Mouse (Mus musculus) liver, embryonic 14.5 days (tissue): ENCODE data around the gene Zgpat. TPM values are rescaled to one million over a fixed set of nuclear protein-coding genes. Genes with fewer than 3 reads are reported as not detected.

ENCODE experiments used
- ATAC-seq: fragments of 200-750 bp; cut with Nextera tagmentation; 2 replicates; pipeline ENCODE4 v1.8.0; 2017; ENCODE audit warnings: moderate number of reproducible peaks, mild to moderate bottlenecking, moderate library complexity; ENCODE audit not compliant: insufficient read depth
- DNase-seq, 3 experiments: peaks; one replicate each; pipeline ENCODE4 v3.0.0-alpha.2; 2012 to 2013; ENCODE audit warnings: low read depth in 3 of 3, low spot score in 3 of 3
- H3K27ac ChIP-seq: fragments of 300-500 bp; sonication (generic); 2 replicates; pipeline ENCODE4 v1.5.1; 2014; ENCODE audit warnings: moderate library complexity, mild to moderate bottlenecking, control low read depth, inconsistent platforms
- H3K27me3 ChIP-seq: fragments of 300-500 bp; sonication (generic); 2 replicates; pipeline ENCODE4 v1.6.1; 2014; ENCODE audit warnings: mild to moderate bottlenecking, low read length, moderate library complexity; ENCODE audit not compliant: control insufficient read depth, insufficient read depth
- H3K36me3 ChIP-seq: fragments of 300-500 bp; sonication (generic); replicated peaks from 2 replicates; pipeline ENCODE4 v1.6.1; 2014; ENCODE audit warnings: low read depth; ENCODE audit not compliant: control insufficient read depth, insufficient read depth
- H3K4me1 ChIP-seq, 2 experiments: fragments of 200-500 bp in 1 of 2; fragments of 300-500 bp in 1 of 2; sonication (generic) in 1 of 2; replicated peaks; 2 replicates each; pipeline ENCODE4 v1.6.1; 2012 to 2014; ENCODE audit warnings: antibody characterized with exemption in 1 of 2, inconsistent platforms in 1 of 2, low read length in 1 of 2; ENCODE audit not compliant: control insufficient read depth in 2 of 2, insufficient read depth in 2 of 2
- H3K4me2 ChIP-seq: fragments of 300-500 bp; sonication (generic); 2 replicates; pipeline ENCODE4 v1.6.1; 2014; ENCODE audit warnings: low read depth, mild to moderate bottlenecking, control low read depth, moderate library complexity
- H3K4me3 ChIP-seq, 2 experiments: fragments of 200-500 bp in 1 of 2; fragments of 300-500 bp in 1 of 2; sonication (generic) in 1 of 2; 2 replicates each; pipeline ENCODE4 v1.5.1; 2012 to 2014; ENCODE audit warnings: low read depth in 2 of 2, low read length in 2 of 2, mild to moderate bottlenecking in 2 of 2, control low read depth in 1 of 2, inconsistent platforms in 1 of 2, moderate library complexity in 1 of 2; ENCODE audit not compliant: insufficient read depth in 1 of 2
- H3K9ac ChIP-seq: fragments of 300-500 bp; sonication (generic); replicated peaks from 2 replicates; pipeline ENCODE4 v1.6.1; 2014; ENCODE audit warnings: mild to moderate bottlenecking, control low read depth, moderate library complexity
- H3K9me3 ChIP-seq: fragments of 300-500 bp; sonication (generic); 2 replicates; pipeline ENCODE4 v1.6.1; 2016; ENCODE audit warnings: low read length, mixed read lengths; ENCODE audit not compliant: control insufficient read depth
- CTCF ChIP-seq: IDR thresholded peaks from 2 replicates; pipeline ENCODE4 v1.5.1; 2016; ENCODE audit warnings: antibody characterized with exemption, low read depth, control low read depth
- EP300 ChIP-seq: IDR thresholded peaks from 2 replicates; pipeline ENCODE4 v1.6.1; 2016; ENCODE audit warnings: antibody characterized with exemption, low read depth
- WGBS: fragments of 180-500 bp; shearing (Covaris S2); extraction: QIAGEN DNeasy Blood & Tissue Kit; methylation state at CpG from one replicate; pipeline ENCODE4 v1.1.7; 2014; ENCODE audit not compliant: insufficient replicate concordance; 5-methylcytosine and 5-hydroxymethylcytosine counted together
- polyA plus RNA-seq, 2 experiments: library from polyadenylated mRNA; depleted of rRNA in 1 of 2; stranded (reverse) in 1 of 2; unstranded in 1 of 2; fragments of >200 nt; fragmentation: Nextera tagmentation in 1 of 2; extraction: Ambion mirVana in 1 of 2; gene quantifications; 2 replicates each; pipeline versions ENCODE4 v1.2.1 to v1.2.3; 2012 to 2014

Gene Zgpat
- polyA plus RNA-seq, 2 experiments, result 8.4 to 8.8 TPM

- H3K27me3 ChIP-seq, result no peaks in the 10 kb centered on the region
- H3K4me2 ChIP-seq, result no peak overlapping the region
- H3K9ac ChIP-seq, result no peak overlapping the region
- WGBS, result 78% methylated on average over 5 of the region's 5 CpGs
- H3K4me1 ChIP-seq, result 0 out of 4 replicates have a peak, but pooled peaks cover 0 to 3% of the 10 kb centered on the region in 2 experiments
- H3K36me3 ChIP-seq, result no peaks in the 10 kb centered on the region; the same call in none of the 2 replicates
- no peak for DNase-seq
- no peak overlapping the region for H3K27ac ChIP-seq
- no peak for TF ChIP-seq CTCF
- no peak for TF ChIP-seq EP300
- no peak for ATAC-seq
- no peaks in the 10 kb centered on the region for H3K9me3 ChIP-seq
- no peak overlapping the region for H3K4me3 ChIP-seq
Observed at GRCm38 (mm10) chr2:181397207-181397761, 32.6 kb downstream of the Zgpat start.

DNA sequence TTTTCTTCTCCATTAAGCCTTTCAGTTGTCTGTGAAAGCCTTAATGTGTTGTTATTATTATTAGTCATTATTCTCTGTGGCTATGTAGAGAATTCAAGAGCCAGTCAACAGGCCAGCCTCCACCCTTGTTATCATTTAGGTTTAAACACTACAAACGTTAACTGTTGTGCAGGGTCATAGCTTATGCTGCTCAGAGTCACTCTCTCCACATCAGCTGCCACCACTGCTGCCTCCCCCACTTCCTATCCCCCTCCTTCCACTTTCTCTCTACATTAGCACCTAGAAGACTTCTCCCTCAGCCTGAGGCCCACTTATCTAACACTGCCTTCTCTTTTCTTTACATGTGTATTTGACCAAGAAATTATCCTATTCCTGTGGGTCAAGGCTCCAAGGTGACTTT is 36.8 kb downstream of the Zgpat start:
- 0% methylated on average over 1 of the region's 1 CpGs for WGBS
- ATAC-seq (0 out of 2 replicates have a peak, but pooled peaks have one; percentile 18), DNase-seq (no peak)
- no peak overlapping the region for H3K9ac ChIP-seq
- H3K9me3 ChIP-seq, result no peaks in the 10 kb centered on the region
- H3K4me2 ChIP-seq, result no peak overlapping the region
- no peaks in the 10 kb centered on the region; the same call in 1 of the 2 replicates for H3K36me3 ChIP-seq
- no peak overlapping the region for H3K27ac ChIP-seq
- H3K4me1 ChIP-seq, result peaks cover 0 to 6% of the 10 kb centered on the region in 2 experiments; a peak in 2 of 4 replicates
- H3K27me3 ChIP-seq, result no peaks in the 10 kb centered on the region
- no peak overlapping the region for H3K4me3 ChIP-seq
- TF ChIP-seq CTCF (no peak), EP300 (no peak)

DNA sequence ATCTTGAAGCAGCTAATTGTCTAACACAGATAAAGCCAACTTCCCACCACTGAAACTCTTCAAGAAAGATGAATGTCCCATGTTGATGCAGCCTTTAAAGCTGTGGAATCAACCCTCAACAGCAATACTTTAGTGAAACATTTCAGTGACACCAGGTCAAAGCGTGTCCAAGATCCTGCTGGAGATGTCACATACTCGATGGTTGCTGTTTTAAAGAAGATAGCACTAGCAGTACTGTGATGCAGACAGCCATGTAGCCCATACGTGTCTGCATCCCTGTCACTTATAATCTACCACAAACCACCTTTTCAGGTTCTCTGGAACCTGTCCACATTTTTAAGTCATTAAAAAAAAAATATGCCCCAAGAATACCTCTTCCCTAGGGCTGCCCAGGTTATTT is 39.0 kb downstream of the Zgpat start:
- TF ChIP-seq CTCF (no peak), EP300 (no peak)
- peaks cover 0 to 6% of the 10 kb centered on the region in 2 experiments; a peak in 2 of 4 replicates for H3K4me1 ChIP-seq
- DNase-seq, result no peak
- no peak overlapping the region for H3K9ac ChIP-seq
- no peaks in the 10 kb centered on the region for H3K9me3 ChIP-seq
- 53% methylated on average over 3 of the region's 3 CpGs for WGBS
- no peak overlapping the region for H3K4me2 ChIP-seq
- H3K27ac ChIP-seq, result no peak overlapping the region
- H3K4me3 ChIP-seq, result no peak overlapping the region
- H3K27me3 ChIP-seq, result no peaks in the 10 kb centered on the region
- peaks cover 2% of the 10 kb centered on the region; the same call in 1 of the 2 replicates for H3K36me3 ChIP-seq
- no peak for ATAC-seq

- TF ChIP-seq EP300 (no peak), CTCF (no peak)
- Histone ChIP-seq H3K27me3 (no peaks in the 10 kb centered on the region), H3K36me3 (peaks cover 11% of the 10 kb centered on the region; the same call in 1 of the 2 replicates), H3K4me3 (no peak overlapping the region), H3K9ac (no peak overlapping the region), H3K27ac (no peak overlapping the region), H3K4me2 (no peak overlapping the region), H3K9me3 (no peaks in the 10 kb centered on the region), H3K4me1 (no peaks in the 10 kb centered on the region)
- 72% methylated on average over 7 of the region's 7 CpGs for WGBS
- ATAC-seq, result no peak
- DNase-seq, result no peak
Observed at GRCm38 (mm10) chr2:181409643-181410042, 44.9 kb downstream of the Zgpat start.

- Histone ChIP-seq H3K4me3 (no peak overlapping the region), H3K36me3 (peaks cover 11% of the 10 kb centered on the region; the same call in 1 of the 2 replicates), H3K27me3 (no peaks in the 10 kb centered on the region), H3K9ac (no peak overlapping the region), H3K27ac (no peak overlapping the region), H3K4me2 (no peak overlapping the region), H3K9me3 (no peaks in the 10 kb centered on the region), H3K4me1 (no peaks in the 10 kb centered on the region)
- TF ChIP-seq CTCF (peak; percentile 88), EP300 (no peak)
- WGBS, result 40% methylated on average over 4 of the region's 4 CpGs
- ATAC-seq (peak; percentile 49), DNase-seq (peak; percentile 34 to 46 (median 38))
Observed at GRCm38 (mm10) chr2:181410760-181411473, 46.2 kb downstream of the Zgpat start.
